Mouse (Mus musculus): ENCODE results near the gene Vars. TPM values are rescaled to one million over a fixed set of nuclear protein-coding genes. Genes with fewer than 3 reads are reported as not detected.
A peak's percentile ranks its signal among the peaks of the same experiment; 100 is the strongest.
"Not testable (repeated sequence)": the region's sequence is repeated elsewhere in the genome, so short reads cannot be mapped to it uniquely, and the experiment has no call there.

Gene Vars
- total RNA-seq, 4 experiments from 2014 or later = 43.5 to 53.0 (median 48.2) TPM

- DNase-seq (ENCODE audit: low spot score in 2 of 2) = not testable (repeated sequence)
These were observed 29.1 kb upstream of the Vars start for GRCm38 (mm10) chr17:34971694-34972068.

- peak; percentile 68 to 78 for DNase-seq (ENCODE audit: low spot score in 2 of 2)
These were observed 28.6 kb upstream of the Vars start, which contains the start of the genes Hspa1a and Hspa1l for GRCm38 (mm10) chr17:34972069-34972749. Gene Hspa1a, minus strand, starts transcription at chr17:34972156. Gene Hspa1l, plus strand, starts transcription at chr17:34972703.

GRCm38 (mm10) chr17:34975581-34976492 is 24.9 kb upstream of the Vars start:
- DNase-seq (ENCODE audit: low spot score in 2 of 2) = no peak

- DNase-seq (ENCODE audit: low spot score in 2 of 2) = no peak
These were observed 23.8 kb upstream of the Vars start for GRCm38 (mm10) chr17:34977000-34977399.

- DNase-seq (ENCODE audit: low spot score in 2 of 2) = no peak
These were observed 22.5 kb upstream of the Vars start for GRCm38 (mm10) chr17:34978239-34978638.

GRCm38 (mm10) chr17:34979631-34980030 is 21.2 kb upstream of the Vars start:
- no peak for DNase-seq (ENCODE audit: low spot score in 2 of 2)

- DNase-seq (ENCODE audit: low spot score in 2 of 2) = no peak
These were observed 20.1 kb upstream of the Vars start for GRCm38 (mm10) chr17:34980655-34981054.

GRCm38 (mm10) chr17:34981690-34982180 is 19.1 kb upstream of the Vars start, which contains the start of gene Lsm2:
Gene Lsm2, plus strand, starts transcription at chr17:34981862.
- DNase-seq (ENCODE audit: low spot score in 2 of 2) = peak; percentile 88 to 90

- DNase-seq (ENCODE audit: low spot score in 2 of 2) = no peak
These were observed 18.5 kb upstream of the Vars start for GRCm38 (mm10) chr17:34982328-34982727.

- DNase-seq (ENCODE audit: low spot score in 2 of 2) = no peak
These were observed 16.6 kb upstream of the Vars start for GRCm38 (mm10) chr17:34984218-34984617.

- no peak for DNase-seq (ENCODE audit: low spot score in 2 of 2)
These were observed 6.0 kb upstream of the Vars start for GRCm38 (mm10) chr17:34994751-34995150.

GRCm38 (mm10) chr17:34995192-34995591 is 5.6 kb upstream of the Vars start:
- not testable (repeated sequence) for DNase-seq (ENCODE audit: low spot score in 2 of 2)

GRCm38 (mm10) chr17:34995927-34996326 is 4.9 kb upstream of the Vars start:
- DNase-seq (ENCODE audit: low spot score in 2 of 2) = not testable (repeated sequence)

GRCm38 (mm10) chr17:34996411-34997141 is 4.2 kb upstream of the Vars start:
- DNase-seq (ENCODE audit: low spot score in 2 of 2) = no peak

GRCm38 (mm10) chr17:34997142-34997483 is 3.7 kb upstream of the Vars start:
- DNase-seq (ENCODE audit: low spot score in 2 of 2) = no peak

- no peak for DNase-seq (ENCODE audit: low spot score in 2 of 2)
These were observed 2.0 kb upstream of the Vars start for GRCm38 (mm10) chr17:34998526-34999430.

GRCm38 (mm10) chr17:34999871-35000716 is 693 bp upstream of the Vars start:
- DNase-seq (ENCODE audit: low spot score in 2 of 2) = not testable (repeated sequence)

- DNase-seq (ENCODE audit: low spot score in 2 of 2) = no peak
These were observed 815 bp downstream of the Vars start for GRCm38 (mm10) chr17:35001452-35002152.
